In genomic region chr9:58174818-58175251, GRCm38 (mm10) we compare ENCODE assay signal across 10 mouse cellular contexts. TPM values are rescaled to one million over a fixed set of nuclear protein-coding genes. Genes with fewer than 3 reads are reported as not detected.
DNase-seq lines count a peak whose midpoint lies in the region; ATAC-seq and TF ChIP-seq lines count a peak whose summit lies in the region.
"Had no signal": no experiment of that assay in that cellular context is flagged by ENCODE, and none has a peak within 500 bp of the region (broad histone marks: within the 10 kb centered on the region; RNA-seq: fewer than 3 reads in every experiment).

No protein-coding gene starts in this region.

- no peak for TF ChIP-seq POLR2A in olfactory bulb, adult 2 months (IDR thresholded peaks at IDR 0.05; ENCODE audit: insufficient read depth, low read depth, low read length)

- H3K27me3 ChIP-seq in midbrain, embryonic 12.5 days = no peaks in the 10 kb centered on the region
- H3K27me3 ChIP-seq in midbrain, embryonic 11.5 days (ENCODE audit: control insufficient read depth, insufficient read depth, low read length) = no peaks in the 10 kb centered on the region
- H3K27me3 ChIP-seq in forebrain, embryonic 16.5 days (replicated peaks; ENCODE audit: control insufficient read depth, insufficient read depth, low read length) = no peaks in the 10 kb centered on the region
- H3K27me3 ChIP-seq: embryonic facial prominence, embryonic 13.5 days had no signal

- DNase-seq in embryo, embryonic 11 days = peak; percentile 50
- no peak for DNase-seq in embryo, embryonic 10 days (ENCODE audit: low spot score)
- no peak for DNase-seq in midbrain, embryonic 11.5 days (ENCODE audit: low spot score, missing footprints)
- no peak for DNase-seq in gastrocnemius, adult 2 months

- peaks cover 16% of the 10 kb centered on the region for H3K4me1 ChIP-seq in midbrain, embryonic 12.5 days
- no peaks in the 10 kb centered on the region for H3K4me1 ChIP-seq in midbrain, embryonic 11.5 days (ENCODE audit: control insufficient read depth, insufficient read depth, low read length)
- peaks cover 16% of the 10 kb centered on the region for H3K4me1 ChIP-seq in forebrain, embryonic 16.5 days (replicated peaks; ENCODE audit: control insufficient read depth, insufficient read depth, low read length)
- peaks cover 14% of the 10 kb centered on the region; the same call in 1 of the 2 replicates for H3K4me1 ChIP-seq in olfactory bulb, adult 2 months (ENCODE audit: control insufficient read depth, insufficient read depth, low read length)

- 0 out of 2 replicates have a peak overlapping the region, but pooled peaks have one; percentile 20 for H3K27ac ChIP-seq in midbrain, embryonic 12.5 days (replicated peaks)
- H3K27ac ChIP-seq in midbrain, embryonic 11.5 days (ENCODE audit: low read depth, low read length) = no peak overlapping the region
- no peak overlapping the region for H3K27ac ChIP-seq in forebrain, embryonic 16.5 days (ENCODE audit: low read length)
- H3K27ac ChIP-seq in olfactory bulb, adult 2 months (ENCODE audit: insufficient read depth, low read depth, low read length) = peak overlapping the region; percentile 67
- no peak overlapping the region for H3K27ac ChIP-seq in gastrocnemius, adult 2 months

- H3K9me3 ChIP-seq in midbrain, embryonic 12.5 days = no peaks in the 10 kb centered on the region
- no peaks in the 10 kb centered on the region for H3K9me3 ChIP-seq in midbrain, embryonic 11.5 days (ENCODE audit: control insufficient read depth, low read length)
- H3K9me3 ChIP-seq in forebrain, embryonic 16.5 days (ENCODE audit: control insufficient read depth, low read length) = no peaks in the 10 kb centered on the region
- H3K9me3 ChIP-seq: embryonic facial prominence, embryonic 13.5 days had no signal

- no peak overlapping the region for H3K4me3 ChIP-seq in midbrain, embryonic 12.5 days
- H3K4me3 ChIP-seq in midbrain, embryonic 11.5 days (ENCODE audit: low read depth, low read length) = no peak overlapping the region
- no peak overlapping the region for H3K4me3 ChIP-seq in forebrain, embryonic 16.5 days (replicated peaks; ENCODE audit: low read length)
- H3K4me3 ChIP-seq in olfactory bulb, adult 2 months (ENCODE audit: insufficient read depth, low read depth, low read length) = no peak overlapping the region
- H3K4me3 ChIP-seq in gastrocnemius, adult 2 months = no peak overlapping the region
- H3K4me3 ChIP-seq: embryonic facial prominence, embryonic 13.5 days had no signal

- H3K4me2 ChIP-seq in midbrain, embryonic 12.5 days (replicated peaks) = no peak overlapping the region
- H3K4me2 ChIP-seq in midbrain, embryonic 11.5 days = no peak overlapping the region
- no peak overlapping the region for H3K4me2 ChIP-seq in forebrain, embryonic 16.5 days (ENCODE audit: low read length)
- H3K4me2 ChIP-seq: embryonic facial prominence, embryonic 13.5 days had no signal

- no peak for TF ChIP-seq CTCF in olfactory bulb, adult 2 months (IDR thresholded peaks at IDR 0.05; ENCODE audit: insufficient read depth, low read depth, low read length)
- no peak for TF ChIP-seq CTCF in gastrocnemius, adult 2 months (IDR thresholded peaks at IDR 0.05)

- WGBS in midbrain, embryonic 12.5 days = 32% methylated on average over 5 of the region's 5 CpGs
- WGBS in midbrain, embryonic 11.5 days = 34% methylated on average over 5 of the region's 5 CpGs
- 23% methylated on average over 5 of the region's 5 CpGs for WGBS in forebrain, embryonic 16.5 days
- WGBS in olfactory bulb, adult 2 months = 23% methylated on average over 5 of the region's 5 CpGs

- intact Hi-C loops in gastrocnemius, adult 2 months (cut with DNase I) = no loop called here

- no peaks in the 10 kb centered on the region for H3K36me3 ChIP-seq in midbrain, embryonic 12.5 days
- no peaks in the 10 kb centered on the region for H3K36me3 ChIP-seq in midbrain, embryonic 11.5 days (ENCODE audit: control insufficient read depth, insufficient read depth, low read length)
- H3K36me3 ChIP-seq in forebrain, embryonic 16.5 days (ENCODE audit: control insufficient read depth, insufficient read depth) = no peaks in the 10 kb centered on the region
- H3K36me3 ChIP-seq: embryonic facial prominence, embryonic 13.5 days had no signal

- H3K9ac ChIP-seq in midbrain, embryonic 12.5 days (replicated peaks) = no peak overlapping the region
- no peak overlapping the region for H3K9ac ChIP-seq in midbrain, embryonic 11.5 days (ENCODE audit: low read length)
- H3K9ac ChIP-seq in forebrain, embryonic 16.5 days (replicated peaks; ENCODE audit: low read depth, low read length) = no peak overlapping the region
- H3K9ac ChIP-seq: embryonic facial prominence, embryonic 13.5 days had no signal

- no peak for ATAC-seq in midbrain, embryonic 12.5 days (ENCODE audit: low FRiP score, low read depth)
- no peak for ATAC-seq in midbrain, embryonic 11.5 days (ENCODE audit: low FRiP score)
- peak; percentile 26; the same call in 1 of the 2 replicates for ATAC-seq in forebrain, embryonic 16.5 days
- ATAC-seq in inflammation-experienced regulatory T-cells, adult 6 months = no peak

RNA-seq across cellular contexts. Expression of gene Islr, which starts 29.3 kb away (rescaled TPM):
- polyA plus RNA-seq in midbrain, embryonic 12.5 days (2016; fragmentation: Nextera tagmentation; extraction: Ambion mirVana) = 25.1 and 42.6 TPM in 2 replicates
- polyA plus RNA-seq in midbrain, embryonic 11.5 days (2014; fragmentation: Nextera tagmentation; extraction: Ambion mirVana) = 13.0 and 13.9 TPM in 2 replicates
- polyA plus RNA-seq in forebrain, embryonic 16.5 days (2015; fragmentation: Nextera tagmentation; extraction: Ambion mirVana) = 16.8 and 25.5 TPM in 2 replicates
- polyA plus RNA-seq in olfactory bulb, adult 2 months (2012; ENCODE audit: insufficient read depth, insufficient read length, low replicate concordance, missing spikeins) = not detected in 2 replicates
- polyA plus RNA-seq in inflammation-experienced regulatory T-cells, adult 6 months (2017; shearing (Covaris generic)) = 1 to 10 TPM in 1 of 3 experiments, under 1 TPM in 1, not detected in 1; 0.84 to 1.5 TPM
- 10 to 100 TPM; 11.9 to 26.1 TPM for total RNA-seq in gastrocnemius, adult 2 months (2021)

RNA-seq across cellular contexts. Expression of gene Islr2, which starts 29.3 kb away (rescaled TPM):
- 27.0 and 27.8 TPM in 2 replicates for polyA plus RNA-seq in midbrain, embryonic 12.5 days (2016; fragmentation: Nextera tagmentation; extraction: Ambion mirVana)
- 18.7 and 19.6 TPM in 2 replicates for polyA plus RNA-seq in midbrain, embryonic 11.5 days (2014; fragmentation: Nextera tagmentation; extraction: Ambion mirVana)
- polyA plus RNA-seq in forebrain, embryonic 16.5 days (2015; fragmentation: Nextera tagmentation; extraction: Ambion mirVana) = 74.4 and 88.4 TPM in 2 replicates
- polyA plus RNA-seq in olfactory bulb, adult 2 months (2012; ENCODE audit: insufficient read depth, insufficient read length, low replicate concordance, missing spikeins) = not detected in 2 replicates
- polyA plus RNA-seq in inflammation-experienced regulatory T-cells, adult 6 months (2017; shearing (Covaris generic)) = not detected
- total RNA-seq in gastrocnemius, adult 2 months (2021) = 1 to 10 TPM; 2.6 to 3.3 TPM
- total RNA-seq: liver, adult 2 months had no signal
- polyA plus RNA-seq: liver, adult 2 months had no signal

RNA-seq across cellular contexts. Expression of gene Ccdc33, which starts 56.2 kb away (rescaled TPM):
- polyA plus RNA-seq in midbrain, embryonic 12.5 days (2016; fragmentation: Nextera tagmentation; extraction: Ambion mirVana) = 0.64 and 1.0 TPM in 2 replicates
- polyA plus RNA-seq in midbrain, embryonic 11.5 days (2014; fragmentation: Nextera tagmentation; extraction: Ambion mirVana) = 0.41 and 0.90 TPM in 2 replicates
- polyA plus RNA-seq in forebrain, embryonic 16.5 days (2015; fragmentation: Nextera tagmentation; extraction: Ambion mirVana) = 0.51 and 0.79 TPM in 2 replicates
- polyA plus RNA-seq in olfactory bulb, adult 2 months (2012; ENCODE audit: insufficient read depth, insufficient read length, low replicate concordance, missing spikeins) = not detected in 2 replicates
- polyA plus RNA-seq in inflammation-experienced regulatory T-cells, adult 6 months (2017; shearing (Covaris generic)) = not detected
- not detected for total RNA-seq in gastrocnemius, adult 2 months (2021)
- total RNA-seq: liver, adult 2 months had no signal
- polyA plus RNA-seq: embryonic facial prominence, embryonic 13.5 days; liver, adult 2 months had no signal

Comparison
In these comparisons a context has a peak if more than half of its experiments do, and no peak if none do; other contexts are left out.
1. H3K27ac ChIP-seq: peak in midbrain, embryonic 12.5 days (single experiment) and olfactory bulb, adult 2 months (single experiment); none in midbrain, embryonic 11.5 days (single experiment), forebrain, embryonic 16.5 days (single experiment) and gastrocnemius, adult 2 months (single experiment).
2. RNA of gene Islr2, which starts 29.3 kb away (polyA plus RNA-seq): 74.4 to 88.4 TPM in forebrain, embryonic 16.5 days, 27.0 to 27.8 TPM in midbrain, embryonic 12.5 days and 18.7 to 19.6 TPM in midbrain, embryonic 11.5 days; not detected in olfactory bulb, adult 2 months and not detected in inflammation-experienced regulatory T-cells, adult 6 months; every median in the first group is over 10 times any median in the second.